18 mouse cellular contexts compared by ENCODE assay signal in the genomic region with DNA sequence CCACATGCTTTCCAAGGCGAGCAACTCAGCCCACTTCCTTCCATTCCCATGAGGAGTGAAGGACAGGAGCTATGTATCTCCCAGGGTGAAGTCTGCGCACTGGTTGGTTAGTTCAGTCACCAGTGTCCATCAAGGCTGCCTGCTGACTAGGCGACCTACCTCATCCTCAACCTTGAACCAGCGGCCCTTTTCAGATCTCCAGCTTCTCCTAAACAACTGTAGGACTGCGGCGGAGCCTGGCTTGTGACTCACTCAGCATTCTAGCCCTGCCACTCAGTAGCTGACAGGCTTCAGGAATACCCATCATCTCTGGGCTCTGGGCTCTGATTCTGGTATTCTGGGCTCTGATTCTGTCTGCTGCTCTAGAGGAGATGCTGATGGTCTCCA. TPM values are rescaled to one million over a fixed set of nuclear protein-coding genes. Genes with fewer than 3 reads are reported as not detected.
DNase-seq lines count a peak whose midpoint lies in the region; ATAC-seq and TF ChIP-seq lines count a peak whose summit lies in the region.
"Had no signal": no experiment of that assay in that cellular context is flagged by ENCODE, and none has a peak within 500 bp of the region (broad histone marks: within the 10 kb centered on the region; RNA-seq: fewer than 3 reads in every experiment).

No protein-coding gene starts in this region.

- no peak overlapping the region for H3K4me2 ChIP-seq in liver, postnatal 0 days (ENCODE audit: low read depth, low read length)
- H3K4me2 ChIP-seq in stomach, embryonic 14.5 days (replicated peaks; ENCODE audit: low read depth, low read length), result 0 out of 2 replicates have a peak overlapping the region, but pooled peaks have one; percentile 91

- no peak for TF ChIP-seq POLR2A in liver, adult 2 months (IDR thresholded peaks at IDR 0.05; ENCODE audit: extremely low read depth, insufficient read depth, low read length)
- no peak for TF ChIP-seq POLR2A in MEL (IDR thresholded peaks at IDR 0.05; ENCODE audit: control insufficient read depth in 1 of 2, insufficient read depth in 1 of 2, low read depth in 1 of 2, low read length in 2 of 2, poor library complexity in 1 of 2)

- intact Hi-C loops in heart, postnatal 14 days (cut with DNase I), result no loop called here
- intact Hi-C loops in gastrocnemius, adult 2 months (cut with DNase I), result no loop called here

- H3K79me2 ChIP-seq in liver, adult 2 months (ENCODE audit: control insufficient read depth, insufficient read depth, low read length), result peaks cover 5% of the 10 kb centered on the region; the same call in 1 of the 2 replicates
- H3K79me2 ChIP-seq in MEL (ENCODE audit: control insufficient read depth, insufficient read depth, low read length, poor library complexity), result peaks cover 6% of the 10 kb centered on the region

- no peaks in the 10 kb centered on the region for H3K27me3 ChIP-seq in liver, adult 2 months (ENCODE audit: control insufficient read depth, insufficient read depth, low read length)
- no peaks in the 10 kb centered on the region for H3K27me3 ChIP-seq in liver, postnatal 0 days (ENCODE audit: insufficient read depth, low read length)
- H3K27me3 ChIP-seq in MEL (ENCODE audit: control insufficient read depth in 1 of 2, insufficient read depth in 2 of 2, low read length in 2 of 2), result no peaks in the 10 kb centered on the region
- H3K27me3 ChIP-seq in stomach, embryonic 14.5 days (ENCODE audit: control insufficient read depth, insufficient read depth, low read length), result no peaks in the 10 kb centered on the region
- H3K27me3 ChIP-seq: liver, embryonic 15.5 days had no signal

- no peak for TF ChIP-seq CTCF in liver, adult 2 months (IDR thresholded peaks at IDR 0.05; ENCODE audit: low read depth, low read length)
- TF ChIP-seq CTCF in liver, postnatal 0 days (IDR thresholded peaks at IDR 0.05; ENCODE audit: low read depth), result no peak
- TF ChIP-seq CTCF in MEL (IDR thresholded peaks at IDR 0.05 in 2 of 3, conservative IDR thresholded peaks at IDR 0.05 in 1 of 3; ENCODE audit: control insufficient read depth in 1 of 3, insufficient read depth in 1 of 3, low read depth in 2 of 3, low read length in 3 of 3, poor library complexity in 1 of 3, severe bottlenecking in 1 of 3), result no peak
- TF ChIP-seq CTCF in gastrocnemius, adult 2 months (IDR thresholded peaks at IDR 0.05), result no peak

- no peak overlapping the region for H3K9ac ChIP-seq in liver, adult 2 months (ENCODE audit: low read depth, low read length)
- H3K9ac ChIP-seq in liver, postnatal 0 days (replicated peaks), result no peak overlapping the region
- H3K9ac ChIP-seq in MEL (ENCODE audit: control insufficient read depth, low read depth, low read length, poor library complexity, severe bottlenecking), result no peak overlapping the region
- H3K9ac ChIP-seq in stomach, embryonic 14.5 days (replicated peaks; ENCODE audit: low read depth, low read length), result no peak overlapping the region
- H3K9ac ChIP-seq: liver, embryonic 15.5 days had no signal

- H3K36me3 ChIP-seq in liver, adult 2 months (ENCODE audit: control insufficient read depth, insufficient read depth, low read length), result peaks cover 20% of the 10 kb centered on the region
- H3K36me3 ChIP-seq in liver, postnatal 0 days (replicated peaks; ENCODE audit: insufficient read depth, low read length), result peaks cover 23% of the 10 kb centered on the region
- H3K36me3 ChIP-seq in MEL (ENCODE audit: control insufficient read depth in 1 of 2, insufficient read depth in 2 of 2, low read length in 2 of 2), result peaks cover 3 to 44% of the 10 kb centered on the region in 2 experiments; a peak in 3 of 4 replicates
- peaks cover 19% of the 10 kb centered on the region for H3K36me3 ChIP-seq in stomach, embryonic 14.5 days (ENCODE audit: control insufficient read depth, insufficient read depth, low read length)

- no peak for TF ChIP-seq RAD21 in MEL (IDR thresholded peaks at IDR 0.05; ENCODE audit: low read depth, low read length)

- no peaks in the 10 kb centered on the region for H3K9me3 ChIP-seq in liver, postnatal 0 days (ENCODE audit: low read length)
- H3K9me3 ChIP-seq in MEL (replicated peaks; ENCODE audit: insufficient read depth, low read length), result no peaks in the 10 kb centered on the region
- no peaks in the 10 kb centered on the region for H3K9me3 ChIP-seq in stomach, embryonic 14.5 days (ENCODE audit: control insufficient read depth, low read depth, low read length)
- H3K9me3 ChIP-seq: G1E; liver, embryonic 15.5 days; midbrain, embryonic 10.5 days had no signal

- DNase-seq in heart, adult 11 months, result peak; percentile 85
- DNase-seq in heart, postnatal 14 days, result no peak
- no peak for DNase-seq in liver, adult 2 months (ENCODE audit: extremely low read depth, low read depth, low spot score)
- DNase-seq in liver, postnatal 0 days, result no peak
- no peak for DNase-seq in MEL (ENCODE audit: low read depth, low spot score)
- no peak for DNase-seq in thymus, postnatal 4 days
- DNase-seq in gastrocnemius, adult 2 months, result no peak
- DNase-seq: cerebellum, postnatal 14 days; gastrocnemius, postnatal 36 days; kidney, postnatal 14 days; left cerebral cortex, postnatal 4 days; thymus, adult 18-20 months had no signal

- no peak for ATAC-seq in liver, postnatal 0 days
- no peak for ATAC-seq in stomach, embryonic 14.5 days (ENCODE audit: insufficient number of reproducible peaks, insufficient read depth, low FRiP score, low read depth)
- ATAC-seq: activated CD4-positive, CD25-positive, alpha-beta regulatory T cell, adult 4 months; intestine, embryonic 16.5 days had no signal

- 0 out of 2 replicates have a peak overlapping the region, but pooled peaks have one; percentile 59 for H3K27ac ChIP-seq in liver, adult 2 months (replicated peaks; ENCODE audit: insufficient read depth, low read depth, low read length)
- no peak overlapping the region for H3K27ac ChIP-seq in liver, postnatal 0 days (ENCODE audit: low read depth)
- peak overlapping the region; percentile 6; the same call in 1 of the 2 replicates for H3K27ac ChIP-seq in MEL (ENCODE audit: control insufficient read depth, low read depth, low read length)
- no peak overlapping the region for H3K27ac ChIP-seq in stomach, embryonic 14.5 days (ENCODE audit: low read length)
- H3K27ac ChIP-seq in gastrocnemius, adult 2 months, result no peak overlapping the region
- H3K27ac ChIP-seq: liver, embryonic 15.5 days; midbrain, embryonic 10.5 days had no signal

- peaks cover 17% of the 10 kb centered on the region for H3K4me1 ChIP-seq in liver, adult 2 months (ENCODE audit: control insufficient read depth, insufficient read depth, low read length)
- H3K4me1 ChIP-seq in liver, postnatal 0 days (ENCODE audit: insufficient read depth), result peaks cover 25% of the 10 kb centered on the region
- peaks cover 20 to 47% of the 10 kb centered on the region in 2 experiments for H3K4me1 ChIP-seq in MEL (ENCODE audit: control insufficient read depth in 1 of 2, insufficient read depth in 2 of 2, low read length in 2 of 2)
- H3K4me1 ChIP-seq in stomach, embryonic 14.5 days (ENCODE audit: control insufficient read depth, insufficient read depth, low read length), result peaks cover 4% of the 10 kb centered on the region

- WGBS in liver, adult 2 months, result 93% methylated on average over 6 of the region's 6 CpGs
- 79% methylated on average over 6 of the region's 6 CpGs for WGBS in liver, postnatal 0 days (ENCODE audit: insufficient replicate concordance)
- WGBS in stomach, embryonic 14.5 days, result 86% methylated on average over 6 of the region's 6 CpGs

- no peak overlapping the region for H3K4me3 ChIP-seq in liver, adult 2 months (ENCODE audit: insufficient read depth, low read depth, low read length)
- no peak overlapping the region for H3K4me3 ChIP-seq in liver, postnatal 0 days (ENCODE audit: low read depth, low read length)
- no peak overlapping the region for H3K4me3 ChIP-seq in MEL (ENCODE audit: control insufficient read depth in 1 of 2, insufficient read depth in 1 of 2, low read depth in 2 of 2, low read length in 2 of 2)
- no peak overlapping the region for H3K4me3 ChIP-seq in stomach, embryonic 14.5 days (ENCODE audit: low read depth, low read length)
- no peak overlapping the region for H3K4me3 ChIP-seq in gastrocnemius, adult 2 months
- H3K4me3 ChIP-seq: liver, embryonic 15.5 days; midbrain, embryonic 10.5 days had no signal

- TF ChIP-seq EP300 in liver, postnatal 0 days (IDR thresholded peaks at IDR 0.05; ENCODE audit: low read depth), result no peak
- TF ChIP-seq EP300 in MEL (IDR thresholded peaks at IDR 0.05; ENCODE audit: low read depth in 1 of 2, low read length in 2 of 2), result no peak

RNA-seq across cellular contexts. Expression of a gene that starts 2.6 kb away (rescaled TPM):
- total RNA-seq in heart, postnatal 14 days (2021), result 10 to 100 TPM; 10.8 to 11.7 TPM
- total RNA-seq in liver, adult 2 months (2014; rRNA removed), result 49.0 and 53.6 TPM in 2 replicates
- 35.9 and 38.2 TPM in 2 replicates for polyA plus RNA-seq in liver, adult 2 months (2012; rRNA removed)
- polyA plus RNA-seq in liver, postnatal 0 days (2015; fragmentation: Nextera tagmentation; extraction: Ambion mirVana), result 50.0 and 58.5 TPM in 2 replicates
- total RNA-seq in MEL (2012; rRNA removed), result 49.5 and 54.8 TPM in 2 replicates
- polyA plus RNA-seq in MEL (2012; ENCODE audit: insufficient read depth in 1 of 2, insufficient read length in 2 of 2, low read depth in 1 of 2, low replicate concordance in 2 of 2, missing spikeins in 1 of 2), result 10 to 100 TPM in 1 of 2 experiments, not detected in 1; 53.3 TPM
- 44.2 and 46.9 TPM in 2 replicates for polyA plus RNA-seq in stomach, embryonic 14.5 days (2014; fragmentation: Nextera tagmentation; extraction: Ambion mirVana)
- 1 to 10 TPM; 8.7 to 9.0 TPM for total RNA-seq in gastrocnemius, adult 2 months (2021)

RNA-seq across cellular contexts. Expression of a gene that starts 21.0 kb away (rescaled TPM):
- total RNA-seq in heart, postnatal 14 days (2021), result 10 to 100 TPM; 21.6 to 23.8 TPM
- total RNA-seq in liver, adult 2 months (2014; rRNA removed), result 11.9 and 12.1 TPM in 2 replicates
- 25.7 and 29.8 TPM in 2 replicates for polyA plus RNA-seq in liver, adult 2 months (2012; rRNA removed)
- 4.7 and 6.6 TPM in 2 replicates for polyA plus RNA-seq in liver, postnatal 0 days (2015; fragmentation: Nextera tagmentation; extraction: Ambion mirVana)
- 7.9 and 9.7 TPM in 2 replicates for total RNA-seq in MEL (2012; rRNA removed)
- 10 to 100 TPM in 1 of 2 experiments, not detected in 1; 24.4 TPM for polyA plus RNA-seq in MEL (2012; ENCODE audit: insufficient read depth in 1 of 2, insufficient read length in 2 of 2, low read depth in 1 of 2, low replicate concordance in 2 of 2, missing spikeins in 1 of 2)
- 13.2 and 15.6 TPM in 2 replicates for polyA plus RNA-seq in stomach, embryonic 14.5 days (2014; fragmentation: Nextera tagmentation; extraction: Ambion mirVana)
- total RNA-seq in gastrocnemius, adult 2 months (2021), result 1 to 10 TPM; 4.8 to 7.2 TPM
- polyA plus RNA-seq: G1E had no signal

RNA-seq across cellular contexts. Expression of a gene that starts 35.9 kb away (rescaled TPM):
- 10 to 100 TPM; 17.2 to 20.6 TPM for total RNA-seq in heart, postnatal 14 days (2021)
- total RNA-seq in liver, adult 2 months (2014; rRNA removed), result 20.2 and 23.8 TPM in 2 replicates
- polyA plus RNA-seq in liver, adult 2 months (2012; rRNA removed), result 43.3 and 46.1 TPM in 2 replicates
- polyA plus RNA-seq in liver, postnatal 0 days (2015; fragmentation: Nextera tagmentation; extraction: Ambion mirVana), result 16.1 and 18.3 TPM in 2 replicates
- 10.2 and 12.2 TPM in 2 replicates for total RNA-seq in MEL (2012; rRNA removed)
- 10 to 100 TPM in 1 of 2 experiments, not detected in 1; 30.3 TPM for polyA plus RNA-seq in MEL (2012; ENCODE audit: insufficient read depth in 1 of 2, insufficient read length in 2 of 2, low read depth in 1 of 2, low replicate concordance in 2 of 2, missing spikeins in 1 of 2)
- 17.2 and 22.7 TPM in 2 replicates for polyA plus RNA-seq in stomach, embryonic 14.5 days (2014; fragmentation: Nextera tagmentation; extraction: Ambion mirVana)
- 10 to 100 TPM; 11.9 to 12.8 TPM for total RNA-seq in gastrocnemius, adult 2 months (2021)

RNA-seq across cellular contexts. Expression of a gene that starts 37.5 kb away (rescaled TPM):
- 10 to 100 TPM; 24.6 to 26.5 TPM for total RNA-seq in heart, postnatal 14 days (2021)
- 11.1 and 13.4 TPM in 2 replicates for total RNA-seq in liver, adult 2 months (2014; rRNA removed)
- polyA plus RNA-seq in liver, adult 2 months (2012; rRNA removed), result 14.1 and 22.0 TPM in 2 replicates
- polyA plus RNA-seq in liver, postnatal 0 days (2015; fragmentation: Nextera tagmentation; extraction: Ambion mirVana), result 8.0 and 8.5 TPM in 2 replicates
- total RNA-seq in MEL (2012; rRNA removed), result 22.0 and 27.0 TPM in 2 replicates
- 10 to 100 TPM in 1 of 2 experiments, not detected in 1; 40.2 TPM for polyA plus RNA-seq in MEL (2012; ENCODE audit: insufficient read depth in 1 of 2, insufficient read length in 2 of 2, low read depth in 1 of 2, low replicate concordance in 2 of 2, missing spikeins in 1 of 2)
- polyA plus RNA-seq in stomach, embryonic 14.5 days (2014; fragmentation: Nextera tagmentation; extraction: Ambion mirVana), result 15.7 and 20.0 TPM in 2 replicates
- total RNA-seq in gastrocnemius, adult 2 months (2021), result 10 to 100 TPM; 13.0 to 14.4 TPM

RNA-seq across cellular contexts. Expression of a gene that starts 40.1 kb away (rescaled TPM):
- 1 to 10 TPM; 4.5 to 5.3 TPM for total RNA-seq in heart, postnatal 14 days (2021)
- 0.09 and 0.13 TPM in 2 replicates for total RNA-seq in liver, adult 2 months (2014; rRNA removed)
- 0.27 and 0.44 TPM in 2 replicates for polyA plus RNA-seq in liver, adult 2 months (2012; rRNA removed)
- 0.54 and 0.63 TPM in 2 replicates for polyA plus RNA-seq in liver, postnatal 0 days (2015; fragmentation: Nextera tagmentation; extraction: Ambion mirVana)
- total RNA-seq in MEL (2012; rRNA removed), result 4.9 and 5.7 TPM in 2 replicates
- polyA plus RNA-seq in MEL (2012; ENCODE audit: insufficient read depth in 1 of 2, insufficient read length in 2 of 2, low read depth in 1 of 2, low replicate concordance in 2 of 2, missing spikeins in 1 of 2), result 10 to 100 TPM in 1 of 2 experiments, not detected in 1; 18.4 TPM
- 27.0 and 27.6 TPM in 2 replicates for polyA plus RNA-seq in stomach, embryonic 14.5 days (2014; fragmentation: Nextera tagmentation; extraction: Ambion mirVana)
- 1 to 10 TPM; 2.2 to 4.4 TPM for total RNA-seq in gastrocnemius, adult 2 months (2021)
- polyA plus RNA-seq: activated CD4-positive, CD25-positive, alpha-beta regulatory T cell, adult 4 months had no signal

Comparison
In these comparisons a context has a peak if more than half of its experiments do, and no peak if none do; other contexts are left out.
1. H3K27ac ChIP-seq: peak in liver, adult 2 months (single experiment) and MEL (single experiment); none in liver, postnatal 0 days (single experiment), stomach, embryonic 14.5 days (single experiment) and gastrocnemius, adult 2 months (single experiment).